Mouse (Mus musculus) gastrocnemius, postnatal 14 days (tissue): ENCODE results near the gene Defb15. TPM values are rescaled to one million over a fixed set of nuclear protein-coding genes. Genes with fewer than 3 reads are reported as not detected.

ENCODE experiments used
- total RNA-seq, 2 experiments: library from RNA; stranded (reverse); gene quantifications; 2 replicates each; pipeline ENCODE4 v1.2.3; 2021

The Defb15 gene
- total RNA-seq, 2 experiments from 2014 or later: not detected

Other genes with a start within 250 kb of the Defb15 start
- not detected for gene AY761184, start 229.1 kb downstream of the Defb15 start, total RNA-seq
- not detected for gene Defa24, start 198.2 kb downstream of the Defb15 start, total RNA-seq
- gene Defb50, start 109.2 kb downstream of the Defb15 start, total RNA-seq: not detected
- gene Defb2, start 92.8 kb downstream of the Defb15 start, total RNA-seq: not detected
- gene Defb10, start 73.8 kb downstream of the Defb15 start, total RNA-seq: not detected
- gene Defb9, start 47.3 kb downstream of the Defb15 start, total RNA-seq: not detected
- not detected for gene Defb11, start 26.3 kb downstream of the Defb15 start, total RNA-seq
- not detected for gene Defb35, start 5.6 kb upstream of the Defb15 start, total RNA-seq
- not detected for gene Defb13, start 14.1 kb upstream of the Defb15 start, total RNA-seq
- gene Fam90a1a, start 26.0 kb upstream of the Defb15 start, total RNA-seq: not detected
- gene Ccdc70, start 37.1 kb upstream of the Defb15 start, total RNA-seq: not detected
- under 1 TPM; 0.04 to 0.06 TPM for gene Atp7b, start 127.6 kb upstream of the Defb15 start, total RNA-seq
- 1 to 10 TPM; 6.0 to 6.2 TPM for gene Alg11, start 128.0 kb upstream of the Defb15 start, total RNA-seq
- gene Nek5, start 192.3 kb upstream of the Defb15 start, total RNA-seq: not detected
- 1 to 10 TPM; 2.5 to 3.6 TPM for gene Nek3, start 233.7 kb upstream of the Defb15 start, total RNA-seq